ENCODE assay signal across 8 mouse cellular contexts in genomic region chr2:65189346-65189745, GRCm38 (mm10). TPM values are rescaled to one million over a fixed set of nuclear protein-coding genes. Genes with fewer than 3 reads are reported as not detected.
DNase-seq lines count a peak whose midpoint lies in the region; ATAC-seq and TF ChIP-seq lines count a peak whose summit lies in the region.

No protein-coding gene starts in this region.

- DNase-seq in T-cell, adult 2 months (ENCODE audit: low spot score): peak; percentile 83
- DNase-seq in gastrocnemius, postnatal 10 days: peak; percentile 18
- peak; percentile 55 for DNase-seq in lung, postnatal 0 days (ENCODE audit: low spot score)
- peak; percentile 54 for DNase-seq in thymus, adult 2 months
- DNase-seq in cerebellum, postnatal 25 days: no peak
- DNase-seq in left cerebral cortex, adult 11 months (ENCODE audit: low spot score): no peak
- DNase-seq in hindbrain, embryonic 11.5 days (ENCODE audit: low spot score): no peak

- H3K4me3 ChIP-seq in intestine, postnatal 0 days (ENCODE audit: low read depth, low read length): no peak overlapping the region
- H3K4me3 ChIP-seq in lung, postnatal 0 days (ENCODE audit: low read depth, low read length): no peak overlapping the region
- no peak overlapping the region for H3K4me3 ChIP-seq in thymus, adult 2 months (ENCODE audit: control insufficient read depth, insufficient read depth, low read length)
- H3K4me3 ChIP-seq in hindbrain, embryonic 11.5 days (ENCODE audit: low read depth, low read length): no peak overlapping the region

- TF ChIP-seq EP300 in lung, postnatal 0 days (IDR thresholded peaks at IDR 0.05): peak; percentile 70; the same call in 1 of the 2 replicates

- no peaks in the 10 kb centered on the region for H3K27me3 ChIP-seq in intestine, postnatal 0 days (replicated peaks; ENCODE audit: control insufficient read depth, insufficient read depth, low read length)
- no peaks in the 10 kb centered on the region for H3K27me3 ChIP-seq in lung, postnatal 0 days (replicated peaks; ENCODE audit: insufficient read depth, low read length)
- no peaks in the 10 kb centered on the region for H3K27me3 ChIP-seq in thymus, adult 2 months (ENCODE audit: control insufficient read depth, insufficient read depth, low read length)
- no peaks in the 10 kb centered on the region for H3K27me3 ChIP-seq in hindbrain, embryonic 11.5 days (ENCODE audit: control insufficient read depth, insufficient read depth, low read length)

- no peaks in the 10 kb centered on the region for H3K36me3 ChIP-seq in intestine, postnatal 0 days (ENCODE audit: control insufficient read depth, insufficient read depth)
- H3K36me3 ChIP-seq in lung, postnatal 0 days (ENCODE audit: insufficient read depth, low read length): no peaks in the 10 kb centered on the region
- H3K36me3 ChIP-seq in thymus, adult 2 months (ENCODE audit: control insufficient read depth, insufficient read depth, low read length): no peaks in the 10 kb centered on the region
- no peaks in the 10 kb centered on the region for H3K36me3 ChIP-seq in hindbrain, embryonic 11.5 days (ENCODE audit: control insufficient read depth, insufficient read depth, low read length)

- WGBS in intestine, postnatal 0 days: 40% methylated on average over 7 of the region's 7 CpGs
- WGBS in lung, postnatal 0 days: 37% methylated on average over 7 of the region's 7 CpGs
- WGBS in thymus, adult 2 months: 3% methylated on average over 7 of the region's 7 CpGs
- WGBS in hindbrain, embryonic 11.5 days: 64% methylated on average over 7 of the region's 7 CpGs

- peak; percentile 22; the same call in 1 of the 2 replicates for ATAC-seq in intestine, postnatal 0 days
- peak; percentile 79 for ATAC-seq in lung, postnatal 0 days
- no peak for ATAC-seq in hindbrain, embryonic 11.5 days (ENCODE audit: low FRiP score)

- no peak overlapping the region for H3K4me2 ChIP-seq in intestine, postnatal 0 days (replicated peaks; ENCODE audit: low read depth)
- H3K4me2 ChIP-seq in lung, postnatal 0 days (replicated peaks; ENCODE audit: low read depth, low read length): no peak overlapping the region
- no peak overlapping the region for H3K4me2 ChIP-seq in hindbrain, embryonic 11.5 days (replicated peaks; ENCODE audit: low read depth, low read length)

- H3K4me1 ChIP-seq in intestine, postnatal 0 days (replicated peaks; ENCODE audit: control insufficient read depth, insufficient read depth, low read length): peaks cover 26% of the 10 kb centered on the region; the same call in 1 of the 2 replicates
- H3K4me1 ChIP-seq in lung, postnatal 0 days (ENCODE audit: insufficient read depth, low read depth, low read length): peaks cover 10% of the 10 kb centered on the region; the same call in 1 of the 2 replicates
- peaks cover 10% of the 10 kb centered on the region for H3K4me1 ChIP-seq in thymus, adult 2 months (replicated peaks; ENCODE audit: control insufficient read depth, insufficient read depth, low read length)
- no peaks in the 10 kb centered on the region for H3K4me1 ChIP-seq in hindbrain, embryonic 11.5 days (replicated peaks; ENCODE audit: control insufficient read depth, insufficient read depth, low read length)

- no peak for TF ChIP-seq CTCF in intestine, postnatal 0 days (IDR thresholded peaks at IDR 0.05; ENCODE audit: low read depth)
- TF ChIP-seq CTCF in lung, postnatal 0 days (IDR thresholded peaks at IDR 0.05): no peak
- TF ChIP-seq CTCF in thymus, adult 2 months (IDR thresholded peaks at IDR 0.05; ENCODE audit: borderline replicate concordance, control insufficient read depth, extremely low read depth, insufficient read depth, low read length, poor library complexity): 0 out of 2 replicates have a peak, but pooled peaks have one; percentile 24

- no peak overlapping the region for H3K27ac ChIP-seq in intestine, postnatal 0 days (ENCODE audit: low read depth, low read length)
- H3K27ac ChIP-seq in lung, postnatal 0 days (ENCODE audit: low read length): no peak overlapping the region
- peak overlapping the region; percentile 64; the same call in 1 of the 2 replicates for H3K27ac ChIP-seq in thymus, adult 2 months (ENCODE audit: control insufficient read depth, insufficient read depth, low read length)
- no peak overlapping the region for H3K27ac ChIP-seq in hindbrain, embryonic 11.5 days (ENCODE audit: low read depth, low read length)

- no peaks in the 10 kb centered on the region for H3K9me3 ChIP-seq in intestine, postnatal 0 days (ENCODE audit: control insufficient read depth)
- no peaks in the 10 kb centered on the region for H3K9me3 ChIP-seq in lung, postnatal 0 days (ENCODE audit: low read length)
- no peaks in the 10 kb centered on the region for H3K9me3 ChIP-seq in hindbrain, embryonic 11.5 days (ENCODE audit: control insufficient read depth, low read length)

- TF ChIP-seq POLR2A in thymus, adult 2 months (IDR thresholded peaks at IDR 0.05; ENCODE audit: control insufficient read depth, extremely low read depth, insufficient read depth, low read length, poor library complexity): no peak

- no peak overlapping the region for H3K9ac ChIP-seq in intestine, postnatal 0 days (ENCODE audit: low read depth, low read length)
- H3K9ac ChIP-seq in lung, postnatal 0 days (replicated peaks; ENCODE audit: low read depth): no peak overlapping the region
- H3K9ac ChIP-seq in hindbrain, embryonic 11.5 days (ENCODE audit: low read depth, low read length): no peak overlapping the region

RNA-seq across cellular contexts. Expression of gene Cobll1, which starts 49.9 kb away (rescaled TPM):
- 1 to 10 TPM; 7.3 to 9.2 TPM for total RNA-seq in gastrocnemius, postnatal 10 days (2021)
- 14.2 and 17.3 TPM in 2 replicates for polyA plus RNA-seq in intestine, postnatal 0 days (2015; fragmentation: Nextera tagmentation; extraction: Ambion mirVana)
- polyA plus RNA-seq in lung, postnatal 0 days (2015; fragmentation: Nextera tagmentation; extraction: Ambion mirVana): 8.8 and 9.4 TPM in 2 replicates
- polyA plus RNA-seq in thymus, adult 2 months (2012; rRNA removed): 2.9 and 3.5 TPM in 2 replicates
- polyA plus RNA-seq in hindbrain, embryonic 11.5 days (2014; fragmentation: Nextera tagmentation; extraction: Ambion mirVana): 2.2 and 3.3 TPM in 2 replicates

Comparison
In these comparisons a context has a peak if more than half of its experiments do, and no peak if none do; other contexts are left out.
1. DNase-seq: peak in T-cell, adult 2 months (single experiment), gastrocnemius, postnatal 10 days (single experiment), lung, postnatal 0 days (single experiment) and thymus, adult 2 months (single experiment); none in cerebellum, postnatal 25 days (0 of 2), left cerebral cortex, adult 11 months (single experiment) and hindbrain, embryonic 11.5 days (single experiment).